Mouse (Mus musculus): ENCODE data around the gene Cadm1. TPM values are rescaled to one million over a fixed set of nuclear protein-coding genes. Genes with fewer than 3 reads are reported as not detected.

Cadm1 gene
- polyA plus RNA-seq, 1 experiment: 1.8 TPM

- 47% methylated on average over 5 of the region's 5 CpGs for WGBS
- DNase-seq (ENCODE audit: low read depth, low spot score): no peak
Measured at GRCm38 (mm10) chr9:47764920-47765319, 234.9 kb downstream of the Cadm1 start.

- 75% methylated on average over 13 of the region's 13 CpGs for WGBS
- DNase-seq (ENCODE audit: low read depth, low spot score): no peak
Measured at GRCm38 (mm10) chr9:47765323-47765722, 235.3 kb downstream of the Cadm1 start.

- WGBS: 33% methylated on average over 10 of the region's 10 CpGs
- no peak for DNase-seq (ENCODE audit: low read depth, low spot score)
Measured at GRCm38 (mm10) chr9:47766342-47766741, 236.4 kb downstream of the Cadm1 start.

DNA sequence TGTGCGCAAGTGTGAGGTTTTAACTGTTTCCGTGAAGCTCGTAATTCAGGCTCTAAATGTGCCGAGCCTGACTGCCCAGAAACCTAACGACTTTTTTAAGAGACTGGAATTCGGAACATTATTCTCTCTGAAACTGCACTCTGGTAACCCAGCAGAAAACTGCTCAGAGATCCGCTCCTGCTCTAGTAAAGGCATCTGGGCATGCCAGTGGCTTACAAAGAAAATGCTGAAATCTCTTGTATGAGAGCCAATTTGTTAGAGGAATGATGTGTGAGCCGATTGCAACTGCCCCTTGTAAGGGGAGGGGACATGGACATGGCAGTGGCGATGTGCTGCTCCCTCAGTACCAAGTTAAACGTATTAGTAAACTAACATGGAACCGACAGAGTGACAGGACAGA is 240.9 kb downstream of the Cadm1 start:
- 39% methylated on average over 11 of the region's 11 CpGs for WGBS
- DNase-seq (ENCODE audit: low read depth, low spot score): no peak

DNA sequence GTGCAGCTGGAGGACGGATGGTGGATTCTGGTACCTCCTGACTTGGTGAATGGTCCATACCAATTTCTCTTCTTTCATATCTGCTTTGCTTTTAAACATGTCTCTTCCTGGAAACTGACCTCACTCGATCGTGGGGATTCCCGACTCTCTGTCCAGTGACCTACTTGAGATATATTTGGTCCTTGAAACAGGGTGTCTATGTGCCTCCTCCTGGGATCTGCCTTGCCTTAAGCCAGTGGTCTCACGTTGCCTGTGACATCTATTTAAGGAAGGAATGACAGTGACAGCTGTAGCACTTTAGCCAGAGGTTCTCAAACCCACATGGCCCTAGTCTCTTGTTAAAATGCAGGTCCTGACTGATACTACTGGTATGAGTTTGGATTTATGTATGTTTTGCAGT is 242.0 kb downstream of the Cadm1 start:
- 53% methylated on average over 5 of the region's 5 CpGs for WGBS
- no peak for DNase-seq (ENCODE audit: low read depth, low spot score)

DNA sequence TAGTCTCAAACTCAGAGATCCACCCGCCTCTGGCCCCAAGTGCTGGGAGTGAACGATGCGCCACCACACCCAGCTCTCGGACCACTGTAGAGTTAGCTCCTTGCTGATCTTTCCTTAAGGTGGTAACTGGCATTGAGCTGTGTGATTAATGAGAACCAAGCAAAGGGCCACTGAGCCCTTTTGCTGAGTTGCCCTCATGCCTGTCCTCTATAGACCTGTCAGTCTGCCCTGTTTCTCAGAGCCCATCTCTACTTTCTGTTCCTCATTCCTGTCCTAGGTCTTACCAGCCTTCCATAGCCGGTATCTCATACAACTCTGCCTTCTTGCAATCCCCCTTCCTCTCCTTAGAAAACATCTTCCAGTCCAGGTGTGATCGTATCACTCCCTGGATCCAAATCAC is 242.8 kb downstream of the Cadm1 start:
- 89% methylated on average over 6 of the region's 6 CpGs for WGBS
- no peak for DNase-seq (ENCODE audit: low read depth, low spot score)

- no peak for DNase-seq (ENCODE audit: low read depth, low spot score)
- WGBS: 81% methylated on average over 9 of the region's 9 CpGs
Measured at GRCm38 (mm10) chr9:47776941-47777919, 247.3 kb downstream of the Cadm1 start.

GRCm38 (mm10) chr9:47778438-47778837 is 248.5 kb downstream of the Cadm1 start:
- 76% methylated on average over 11 of the region's 11 CpGs for WGBS
- no peak for DNase-seq (ENCODE audit: low read depth, low spot score)

DNA sequence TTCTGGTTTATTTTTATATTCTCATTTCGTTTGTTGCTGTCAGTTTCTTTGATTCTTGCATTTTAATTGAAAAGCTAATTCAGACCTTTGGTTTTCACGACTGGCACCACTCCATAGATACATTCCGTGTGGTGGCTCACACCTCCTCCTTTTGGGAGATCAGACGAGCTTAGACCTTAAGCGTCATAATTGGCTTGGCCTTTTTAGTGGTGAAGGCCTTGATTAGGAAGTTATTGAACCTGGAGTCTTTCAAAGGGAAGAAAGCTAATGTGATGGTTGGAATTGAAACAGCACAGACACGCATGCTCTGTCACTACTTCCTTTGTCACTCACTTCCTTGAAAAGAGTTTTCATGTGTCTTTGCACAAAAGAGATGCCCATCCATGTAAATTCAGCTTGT is 249.3 kb downstream of the Cadm1 start:
- 83% methylated on average over 6 of the region's 6 CpGs for WGBS
- no peak for DNase-seq (ENCODE audit: low read depth, low spot score)

DNA sequence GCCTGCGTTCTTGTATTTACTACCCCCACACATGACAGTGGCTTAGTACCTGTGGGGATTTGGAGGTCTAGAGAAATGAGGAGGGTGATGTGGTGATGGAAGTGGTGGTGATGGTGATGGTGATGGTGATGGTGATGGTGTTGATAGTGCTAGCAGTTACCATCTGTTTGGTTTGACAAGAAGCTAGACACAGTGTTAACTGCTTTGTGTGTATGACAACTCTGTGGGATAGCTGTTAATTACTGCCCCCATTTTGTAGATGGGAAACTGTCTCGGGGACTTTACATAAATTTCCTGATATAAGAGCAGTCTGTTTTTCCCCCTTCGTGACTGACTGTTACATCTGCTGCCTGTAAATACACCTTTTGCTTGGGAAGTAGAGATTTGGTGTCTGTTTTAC is 256.7 kb downstream of the Cadm1 start:
- no peak for DNase-seq (ENCODE audit: low read depth, low spot score)
- WGBS: 79% methylated on average over 3 of the region's 3 CpGs

DNA sequence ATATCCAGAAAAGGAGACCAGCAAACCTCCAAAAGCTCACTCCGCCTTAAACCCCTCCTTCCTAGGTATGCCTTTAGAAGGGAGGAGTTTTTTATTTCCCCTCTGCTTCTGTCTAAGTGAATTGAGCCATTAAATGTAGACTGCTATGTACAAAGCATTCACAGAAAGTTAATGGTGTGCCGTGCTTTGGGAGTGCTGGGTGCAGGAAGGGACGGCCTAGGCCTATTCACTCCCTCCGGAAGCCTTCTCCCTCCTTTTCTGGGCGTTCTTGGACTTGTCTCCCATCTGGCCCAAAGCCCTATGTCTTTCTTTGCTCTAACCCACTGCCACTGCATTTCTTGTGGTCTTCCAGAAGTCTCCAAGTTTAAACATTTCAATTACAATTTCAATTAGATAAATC is 268.5 kb downstream of the Cadm1 start:
- WGBS: 70% methylated on average over 5 of the region's 5 CpGs
- DNase-seq (ENCODE audit: low read depth, low spot score): no peak

GRCm38 (mm10) chr9:47801242-47801641 is 271.3 kb downstream of the Cadm1 start:
- WGBS: 77% methylated on average over 4 of the region's 4 CpGs
- no peak for DNase-seq (ENCODE audit: low read depth, low spot score)

GRCm38 (mm10) chr9:47802527-47802926 is 272.6 kb downstream of the Cadm1 start:
- 87% methylated on average over 4 of the region's 4 CpGs for WGBS

DNA sequence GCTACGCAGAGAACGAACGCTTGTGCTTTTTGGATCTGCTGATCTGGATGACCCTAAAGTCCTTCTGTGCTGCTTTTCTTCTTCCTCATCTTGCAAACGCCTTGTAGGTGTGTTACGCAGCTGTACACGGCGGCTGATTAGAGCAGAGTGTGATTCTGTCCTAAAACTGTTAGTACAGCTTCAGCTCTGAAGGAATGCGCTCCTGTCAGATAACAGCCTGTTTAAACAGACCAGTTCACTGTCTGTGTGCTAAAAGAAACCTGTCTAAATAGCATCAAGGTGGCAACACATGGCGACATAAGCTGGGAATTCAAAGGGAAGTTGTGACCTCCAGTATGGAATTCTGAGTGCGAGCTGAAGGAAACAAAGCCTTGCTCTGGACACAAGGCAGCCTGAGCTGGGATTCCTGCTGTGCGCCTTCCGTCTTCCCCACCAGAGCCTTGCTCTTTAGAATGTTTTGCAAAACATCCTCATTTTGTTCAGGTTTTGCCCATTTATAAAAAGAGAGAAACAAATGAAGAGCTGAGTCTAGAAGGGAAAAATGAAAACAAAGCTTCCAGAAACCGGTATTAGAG is 273.6 kb downstream of the Cadm1 start:
- WGBS: 52% methylated on average over 13 of the region's 13 CpGs
- no peak for DNase-seq (ENCODE audit: low read depth, low spot score)

More at GRCm38 (mm10) chr9:47802527-47802926, 272.6 kb downstream of the Cadm1 start:
- no peak for DNase-seq (ENCODE audit: low read depth, low spot score)

DNA sequence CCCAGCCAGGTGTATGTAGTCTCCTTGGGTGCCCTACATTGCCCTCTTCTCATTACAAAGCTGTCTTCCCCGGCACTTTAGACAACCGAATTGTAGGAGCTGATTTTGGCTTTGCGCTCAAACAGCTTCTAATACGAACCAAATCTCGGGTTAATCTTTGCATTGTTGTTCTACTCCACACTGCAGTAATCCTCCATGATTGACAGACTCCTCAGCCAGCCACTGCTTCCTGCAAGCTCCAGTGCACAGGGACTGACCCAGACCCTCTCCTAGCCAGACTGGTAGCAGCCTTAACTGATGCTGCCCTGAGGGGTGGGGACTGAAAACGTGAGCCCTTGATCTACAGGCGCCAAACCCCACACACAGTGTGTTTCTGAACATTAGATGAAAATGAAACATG is 275.7 kb downstream of the Cadm1 start:
- WGBS: 80% methylated on average over 7 of the region's 7 CpGs
- no peak for DNase-seq (ENCODE audit: low read depth, low spot score)

- 68% methylated on average over 4 of the region's 4 CpGs for WGBS
- DNase-seq (ENCODE audit: low read depth, low spot score): no peak
Measured at GRCm38 (mm10) chr9:47825668-47826067, 295.7 kb downstream of the Cadm1 start.

- 6% methylated on average over 13 of the region's 13 CpGs for WGBS
- no peak for DNase-seq (ENCODE audit: low read depth, low spot score)
Measured at GRCm38 (mm10) chr9:47828762-47829161, 298.8 kb downstream of the Cadm1 start.

GRCm38 (mm10) chr9:47829204-47829603 is 299.2 kb downstream of the Cadm1 start:
- WGBS: 35% methylated on average over 10 of the region's 10 CpGs
- no peak for DNase-seq (ENCODE audit: low read depth, low spot score)

DNA sequence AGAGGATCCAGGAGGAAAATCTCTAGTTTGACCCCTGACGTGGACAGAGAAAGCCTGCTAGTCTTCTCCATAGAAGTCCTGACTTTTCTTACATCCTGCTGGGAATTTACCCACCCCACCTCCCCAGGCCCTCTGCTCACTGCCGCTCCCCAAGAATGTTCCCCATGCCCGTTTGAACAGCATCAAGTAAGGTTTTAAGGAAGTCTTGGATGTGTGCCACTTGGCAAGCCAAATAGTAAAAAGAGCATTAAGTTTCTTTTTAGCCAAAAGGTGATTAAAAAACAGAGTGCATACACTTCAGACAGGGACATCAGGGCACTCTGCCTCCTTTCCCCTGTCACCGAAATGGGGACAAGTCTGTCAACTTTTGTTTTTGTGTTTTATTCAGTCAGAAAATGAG is 299.9 kb downstream of the Cadm1 start:
- WGBS: 58% methylated on average over 4 of the region's 4 CpGs
- DNase-seq (ENCODE audit: low read depth, low spot score): no peak

DNA sequence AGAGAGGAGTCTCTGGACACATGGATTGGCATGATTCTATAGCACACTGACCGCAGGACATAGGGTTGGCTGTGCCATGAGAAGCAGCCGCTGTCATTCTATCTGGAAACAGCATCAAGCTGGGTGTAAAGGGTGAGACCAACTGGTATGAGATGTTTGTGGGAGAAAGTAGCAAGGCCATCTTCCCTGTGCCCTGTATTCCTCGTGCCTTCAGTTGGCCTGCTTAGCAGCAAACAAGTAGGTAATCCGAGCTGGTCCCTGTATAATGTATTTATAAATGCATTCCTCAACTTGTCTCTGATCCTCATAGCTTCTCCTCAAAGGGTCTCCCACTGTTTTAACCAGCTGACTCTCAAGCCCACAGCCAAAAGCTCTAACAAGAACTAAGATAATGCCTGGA is 301.4 kb downstream of the Cadm1 start:
- 78% methylated on average over 4 of the region's 4 CpGs for WGBS

GRCm38 (mm10) chr9:47838170-47838569 is 308.2 kb downstream of the Cadm1 start:
- DNase-seq (ENCODE audit: low read depth, low spot score): no peak
- 16% methylated on average over 8 of the region's 8 CpGs for WGBS

More for the DNA sequence above, 301.4 kb downstream of the Cadm1 start:
- no peak for DNase-seq (ENCODE audit: low read depth, low spot score)
